Comparison of ENCODE assay signal across 8 mouse cellular contexts in the genomic region with DNA sequence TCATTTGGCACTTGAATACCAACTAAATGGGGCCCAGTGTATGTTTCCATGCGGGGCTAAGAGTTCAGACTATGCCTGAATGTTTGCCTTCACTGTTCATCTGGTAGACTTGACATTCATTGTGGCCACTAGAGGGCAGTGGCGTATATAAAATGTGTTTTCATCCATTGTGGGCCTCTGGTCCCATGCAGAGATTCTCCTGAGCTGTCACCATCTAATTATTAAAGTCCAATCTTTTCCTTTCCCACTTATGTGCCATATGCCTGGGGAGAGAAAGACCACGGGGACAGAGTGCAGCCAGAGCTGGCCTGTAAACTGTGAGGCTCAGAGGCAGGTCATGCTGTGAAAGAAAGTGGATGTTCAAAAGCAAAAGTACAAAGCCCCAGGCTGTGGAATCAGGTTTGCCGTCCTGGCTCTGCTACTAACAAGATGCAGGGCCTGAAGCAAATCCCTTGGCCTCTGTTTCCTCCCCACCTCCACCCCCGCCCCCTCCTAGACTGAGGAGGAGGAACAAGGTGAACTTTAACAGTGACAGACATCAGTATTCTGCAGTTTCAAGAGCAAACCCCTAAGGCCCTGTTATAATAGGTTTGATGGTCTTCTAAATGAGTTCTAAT.
DNase-seq lines count a peak whose midpoint lies in the region; ATAC-seq lines count a peak whose summit lies in the region.

No protein-coding gene starts in this region.

- 16% methylated on average over 5 of the region's 5 CpGs for WGBS in liver, embryonic 13.5 days (ENCODE audit: insufficient replicate concordance)
- WGBS in neural tube, embryonic 13.5 days: 14% methylated on average over 5 of the region's 5 CpGs

- no peak overlapping the region for H3K27ac ChIP-seq in liver, embryonic 13.5 days
- H3K27ac ChIP-seq in neural tube, embryonic 13.5 days (replicated peaks): 0 out of 2 replicates have a peak overlapping the region, but pooled peaks have one; percentile 46

- no peak overlapping the region for H3K9ac ChIP-seq in liver, embryonic 13.5 days
- peak overlapping the region; percentile 27; the same call in 1 of the 2 replicates for H3K9ac ChIP-seq in neural tube, embryonic 13.5 days

- H3K27me3 ChIP-seq in liver, embryonic 13.5 days: 0 out of 2 replicates have a peak, but pooled peaks cover 2% of the 10 kb centered on the region
- H3K27me3 ChIP-seq in neural tube, embryonic 13.5 days: peaks cover 5% of the 10 kb centered on the region; the same call in 1 of the 2 replicates

- no peak overlapping the region for H3K4me3 ChIP-seq in liver, embryonic 13.5 days (replicated peaks)
- H3K4me3 ChIP-seq in neural tube, embryonic 13.5 days: no peak overlapping the region

- ATAC-seq in CD4-positive, CD25-positive, alpha-beta regulatory T cell, adult 4 months: peak; percentile 22
- ATAC-seq in granulocyte monocyte progenitor cell, adult 5-6 weeks (replicated peaks; ENCODE audit: poor library complexity, severe bottlenecking): peak; percentile 36
- ATAC-seq in liver, embryonic 13.5 days (ENCODE audit: low read depth): no peak
- peak; percentile 70 for ATAC-seq in neural tube, embryonic 13.5 days (ENCODE audit: low read depth)

- peaks cover 38% of the 10 kb centered on the region for H3K4me1 ChIP-seq in liver, embryonic 13.5 days (replicated peaks)
- peaks cover 47% of the 10 kb centered on the region for H3K4me1 ChIP-seq in neural tube, embryonic 13.5 days (replicated peaks)

- H3K36me3 ChIP-seq in liver, embryonic 13.5 days: no peaks in the 10 kb centered on the region
- H3K36me3 ChIP-seq in neural tube, embryonic 13.5 days: no peaks in the 10 kb centered on the region

- DNase-seq in adrenal gland, postnatal 10 days: peak; percentile 86
- DNase-seq in embryo, embryonic 11.5 days (ENCODE audit: low read depth, low spot score): peak; percentile 81
- peak; percentile 90 for DNase-seq in kidney, postnatal 10 days
- peak; percentile 51 for DNase-seq in liver, embryonic 13.5 days
- peak; percentile 81 for DNase-seq in thymus, postnatal 0 days (ENCODE audit: low spot score)

- no peak overlapping the region for H3K4me2 ChIP-seq in liver, embryonic 13.5 days
- H3K4me2 ChIP-seq in neural tube, embryonic 13.5 days: no peak overlapping the region

- no peaks in the 10 kb centered on the region for H3K9me3 ChIP-seq in liver, embryonic 13.5 days (replicated peaks)
- no peaks in the 10 kb centered on the region for H3K9me3 ChIP-seq in neural tube, embryonic 13.5 days
